Mouse (Mus musculus) liver, adult 2 months (tissue): Measurements from ENCODE around the gene Xpr1.

Experiments
- CTCF ChIP-seq: fragments of 200-500 bp; IDR thresholded peaks from 2 replicates; pipeline ENCODE4 v1.5.1; 2011; ENCODE audit warnings: low read depth, low read length, control low read depth
- POLR2A ChIP-seq: fragments of 200-500 bp; IDR thresholded peaks from 2 replicates; pipeline ENCODE4 v1.6.1; 2011; ENCODE audit warnings: low read length, control low read depth; ENCODE audit not compliant: insufficient read depth; ENCODE audit errors: extremely low read depth

DNA sequence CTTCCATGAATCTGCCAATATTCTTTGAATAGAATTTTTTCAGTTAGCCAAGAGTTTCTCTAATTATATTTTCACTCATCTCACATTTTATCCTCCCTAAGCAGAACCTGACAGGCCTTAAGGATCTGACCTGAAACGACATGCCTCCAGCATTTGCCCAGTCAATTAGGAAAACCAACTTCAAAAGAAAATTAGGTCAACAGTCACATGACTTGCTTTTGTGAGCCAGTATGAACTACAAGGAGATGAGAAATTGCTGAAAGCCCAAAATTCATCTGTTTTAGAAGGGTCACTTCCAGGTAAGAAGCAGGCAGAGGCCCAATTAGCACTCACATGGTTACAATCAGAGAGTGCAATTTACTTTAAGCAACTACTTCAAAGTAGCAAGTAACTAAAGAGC is 44.4 kb downstream of the Xpr1 start:
- TF ChIP-seq CTCF, result no peak
- TF ChIP-seq POLR2A, result no peak
